Mouse (Mus musculus): ENCODE data around the gene Prss23.
A peak's percentile ranks its signal among the peaks of the same experiment; 100 is the strongest.

- TF ChIP-seq CTCF (IDR thresholded peaks at IDR 0.05; ENCODE audit: borderline replicate concordance, extremely low read depth, insufficient read depth, insufficient read length) (peak; percentile 76), POLR2A (IDR thresholded peaks at IDR 0.05; ENCODE audit: borderline replicate concordance, extremely low read depth, insufficient read depth, insufficient read length, poor library complexity, severe bottlenecking) (no peak)
Observed at GRCm38 (mm10) chr7:89499516-89500307, 27.3 kb downstream of the Prss23 start.
